Mouse (Mus musculus) lung, postnatal 25 days (tissue): ENCODE data around the gene Tiam1.

Experiments
- DNase-seq: peaks from one replicate; pipeline ENCODE4 v3.0.0; 2022; ENCODE audit warnings: low spot score

Tiam1 gene

DNA sequence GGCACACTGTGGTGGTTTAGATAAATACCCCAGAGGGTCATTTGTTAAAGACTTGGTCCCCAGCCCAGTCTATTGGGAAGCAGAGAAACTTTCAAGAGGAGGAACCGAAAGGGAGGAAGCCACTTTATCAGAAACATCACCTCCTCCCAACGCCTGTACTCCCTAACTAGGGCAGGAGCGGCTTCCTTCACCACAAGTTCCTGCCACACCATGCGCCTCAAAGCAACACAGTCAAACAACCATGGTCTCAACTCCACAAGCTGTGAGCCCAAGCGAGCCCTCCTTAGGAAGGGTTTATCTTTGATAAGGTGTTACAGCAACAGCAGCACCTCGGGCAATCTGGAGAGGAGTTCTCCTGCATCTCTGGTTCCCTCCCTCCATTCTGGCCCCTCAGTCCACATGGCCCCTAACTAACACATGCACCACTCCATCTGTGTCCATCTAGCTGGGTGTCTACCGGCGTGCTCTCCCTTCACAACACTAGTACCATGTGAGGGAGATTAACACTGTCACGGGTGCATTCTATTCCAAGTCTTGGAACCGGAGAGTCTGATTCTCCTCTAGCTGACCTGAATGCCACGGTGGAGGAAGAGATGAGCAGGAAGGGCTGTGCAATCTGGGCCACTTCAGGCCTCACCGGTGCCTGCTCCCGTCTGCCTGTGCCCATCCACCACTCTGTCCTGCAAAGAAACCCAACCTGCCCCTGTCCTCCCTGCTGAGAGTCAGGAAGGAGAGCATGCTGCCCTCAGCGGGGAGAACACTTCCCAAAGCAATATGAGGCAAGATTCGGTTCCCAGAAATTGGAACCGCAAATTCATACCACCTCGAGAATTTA, 149.4 kb downstream of the Tiam1 start:
- DNase-seq = no peak

GRCm38 (mm10) chr16:89993506-89993905, 150.1 kb downstream of the Tiam1 start:
- DNase-seq = no peak

- peak; percentile 29 for DNase-seq
Observed at GRCm38 (mm10) chr16:89991701-89992152, 151.8 kb downstream of the Tiam1 start.

DNA sequence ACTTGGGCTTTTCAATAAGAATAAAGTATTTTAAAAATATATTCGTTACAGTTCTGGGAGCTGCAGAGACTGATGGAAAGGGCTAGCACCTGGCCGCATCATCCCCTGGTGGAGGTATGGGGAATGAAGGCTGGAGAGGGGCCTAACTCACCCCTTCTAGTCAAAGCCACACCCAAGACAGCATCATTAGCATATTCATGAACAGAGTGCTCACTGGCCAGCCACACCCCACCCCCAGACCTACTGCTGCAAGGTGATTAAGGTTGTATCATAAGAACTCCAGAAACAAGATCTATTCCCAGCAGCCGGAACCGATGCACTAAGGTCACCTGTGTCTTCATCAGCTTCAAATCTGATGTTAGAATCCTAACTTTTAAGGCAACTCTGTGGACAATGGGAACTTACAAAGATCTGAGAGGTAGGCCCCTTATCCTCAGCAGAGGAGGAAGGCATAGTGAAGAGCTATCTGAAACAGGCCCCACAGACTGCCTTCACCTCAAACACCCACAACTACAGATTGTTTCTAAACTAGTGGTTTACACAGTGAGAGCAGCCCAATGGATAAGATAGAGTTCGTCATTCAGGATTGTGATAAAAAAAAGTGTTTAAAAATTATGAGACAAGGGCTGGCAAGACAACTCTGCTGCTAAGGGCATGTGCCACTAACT, 153.1 kb downstream of the Tiam1 start:
- no peak for DNase-seq

GRCm38 (mm10) chr16:89989816-89990215, 153.8 kb downstream of the Tiam1 start:
- no peak for DNase-seq

GRCm38 (mm10) chr16:89986672-89987362, 156.8 kb downstream of the Tiam1 start:
- no peak for DNase-seq

GRCm38 (mm10) chr16:89985702-89986481, 157.7 kb downstream of the Tiam1 start:
- DNase-seq = peak; percentile 16

GRCm38 (mm10) chr16:89980075-89980744, 163.4 kb downstream of the Tiam1 start:
- DNase-seq = no peak

DNA sequence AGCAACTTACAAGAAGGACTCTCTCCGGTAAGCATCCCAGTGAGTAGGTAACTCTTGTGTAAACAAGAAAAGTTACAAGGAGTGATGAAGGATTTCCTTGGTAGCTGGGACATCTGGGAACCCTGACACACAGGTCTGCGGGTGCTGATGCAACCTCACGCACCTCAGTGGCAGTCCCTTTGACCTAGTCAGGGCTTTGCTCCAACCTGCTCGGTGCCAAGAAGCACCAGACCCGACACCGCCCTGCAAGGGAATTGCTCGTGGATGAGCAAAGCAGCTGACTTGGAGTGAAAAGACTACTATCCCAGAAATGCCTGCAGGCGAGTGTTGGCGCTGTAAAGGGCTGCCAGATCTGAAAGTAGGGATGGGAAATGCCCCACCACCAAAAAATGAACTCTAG, 168.1 kb downstream of the Tiam1 start:
- DNase-seq = no peak

GRCm38 (mm10) chr16:89973814-89974712, 169.5 kb downstream of the Tiam1 start:
- no peak for DNase-seq

DNA sequence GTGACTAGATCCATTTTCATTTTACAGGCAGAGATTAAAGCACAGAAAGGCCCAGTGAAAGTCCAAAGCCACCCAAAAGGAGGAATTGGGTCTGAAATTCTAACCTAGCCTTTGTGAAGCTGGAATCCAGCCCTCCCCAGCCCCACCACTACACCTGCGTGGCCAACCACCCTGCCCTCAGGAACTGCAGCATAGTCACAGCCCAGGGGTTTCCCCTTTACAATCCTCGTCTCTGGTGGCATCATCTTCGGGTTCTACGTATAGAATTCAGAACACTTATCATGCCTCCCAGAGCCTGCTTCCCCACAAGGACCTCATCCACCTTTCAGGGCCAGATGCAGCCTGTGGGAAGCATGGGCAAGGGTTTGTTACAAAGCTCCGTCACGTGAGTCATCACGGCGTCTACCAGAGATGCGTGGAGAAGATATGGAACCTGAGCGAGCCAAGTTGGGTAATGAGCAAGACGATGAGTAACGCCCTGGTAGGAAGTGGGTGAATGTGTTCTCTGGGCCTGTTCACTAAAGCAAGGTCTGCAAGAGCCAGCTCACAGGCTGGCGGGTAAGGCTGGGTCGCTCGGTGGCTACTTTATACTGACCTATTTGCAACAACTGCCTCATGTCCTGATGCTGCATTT, 170.6 kb downstream of the Tiam1 start:
- DNase-seq = no peak

DNA sequence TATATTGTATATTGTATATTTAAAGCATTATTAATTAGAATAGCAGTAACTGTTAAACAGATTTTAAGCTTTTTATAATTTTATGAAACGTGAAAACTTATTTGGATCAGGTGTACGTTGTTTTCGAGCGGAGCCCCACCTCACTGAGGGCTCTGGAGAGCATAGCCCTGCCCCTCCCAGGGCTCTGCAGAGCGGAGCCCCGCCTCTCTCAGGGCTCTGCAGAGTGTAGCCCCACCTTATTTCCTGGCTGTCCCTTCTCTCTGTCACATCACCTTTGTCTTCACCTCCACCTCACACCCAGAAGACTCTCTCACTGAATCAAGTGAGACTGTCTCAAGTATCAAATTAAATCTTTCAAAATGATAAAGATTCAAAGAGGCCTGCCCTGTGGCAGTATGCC, 171.6 kb downstream of the Tiam1 start:
- no peak for DNase-seq

- no peak for DNase-seq
Observed at GRCm38 (mm10) chr16:89968058-89968457, 175.5 kb downstream of the Tiam1 start.

DNA sequence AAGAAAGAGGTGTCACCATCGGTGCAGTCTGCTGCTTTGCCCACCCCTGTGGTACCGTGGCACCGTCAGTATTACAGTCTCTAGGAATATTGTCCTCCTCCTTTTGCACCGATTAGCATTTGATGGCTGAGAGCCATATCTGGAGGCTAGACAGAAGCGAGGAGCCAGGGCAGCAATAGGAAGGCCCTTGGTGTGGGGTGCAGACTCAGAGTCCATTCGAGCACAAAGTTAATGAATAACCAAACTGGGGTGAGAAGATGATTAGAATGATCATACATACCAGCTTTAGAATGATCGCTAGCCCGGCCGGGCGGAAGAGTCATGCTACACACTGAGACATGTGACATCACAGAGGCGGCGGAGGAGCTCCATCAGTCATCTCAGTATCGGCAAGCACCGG, 180.7 kb downstream of the Tiam1 start:
- no peak for DNase-seq

DNA sequence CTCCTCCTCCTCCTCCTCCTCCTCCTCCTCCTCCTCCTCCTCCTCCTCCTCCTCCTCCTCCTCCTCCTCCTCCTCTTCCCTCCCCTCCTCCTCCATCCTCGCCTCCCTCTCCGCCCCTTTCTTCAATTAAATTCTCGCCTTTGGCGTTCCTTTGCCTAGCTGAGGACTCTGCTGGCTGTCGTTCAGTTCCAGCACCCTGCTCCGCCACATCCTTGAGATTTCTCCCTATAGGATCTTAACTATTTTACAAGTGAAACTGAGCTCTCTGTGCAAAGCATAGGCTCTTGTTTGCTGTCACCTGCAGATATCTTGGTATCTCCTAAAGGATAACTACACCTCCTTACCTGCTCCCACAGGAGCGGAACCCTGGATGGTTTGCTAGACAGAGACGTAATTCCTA, 182.7 kb downstream of the Tiam1 start:
- no peak for DNase-seq

DNA sequence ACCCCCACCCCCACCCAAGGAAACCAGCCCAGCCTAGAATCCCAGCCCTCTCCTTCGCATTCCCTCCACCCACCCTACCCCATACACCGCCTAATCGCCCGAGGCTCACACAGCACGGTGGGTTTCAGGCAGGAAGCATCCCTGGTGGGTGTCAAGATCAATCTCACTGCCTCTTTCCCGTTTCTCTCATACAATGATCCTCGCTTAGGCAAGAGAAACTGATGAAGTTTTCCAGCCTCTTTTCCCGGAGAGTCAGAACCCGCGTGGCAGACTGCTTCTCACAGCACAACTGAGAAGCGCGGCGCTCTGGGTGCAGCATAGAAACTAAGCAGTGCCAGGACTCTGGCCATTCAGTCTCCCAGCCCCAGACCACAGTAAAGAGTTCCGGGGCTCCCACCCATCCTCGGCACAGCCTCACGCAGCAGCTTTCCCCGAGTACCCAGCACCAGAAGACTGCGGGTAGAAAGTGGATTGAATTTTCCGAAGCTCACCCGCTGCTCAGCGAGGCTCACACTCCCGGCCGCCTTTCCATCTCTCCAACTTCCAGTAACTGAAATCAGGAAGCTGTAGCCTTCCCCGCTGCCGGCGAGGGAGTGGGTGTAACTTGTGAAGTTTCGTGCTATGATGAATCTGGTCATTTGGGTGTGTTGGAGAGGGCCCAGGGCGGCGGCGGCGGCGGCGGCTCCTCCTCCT, 183.2 kb downstream of the Tiam1 start:
- no peak for DNase-seq

- no peak for DNase-seq
Observed at GRCm38 (mm10) chr16:89958982-89959381, 184.6 kb downstream of the Tiam1 start.

GRCm38 (mm10) chr16:89958030-89958429, 185.5 kb downstream of the Tiam1 start:
- DNase-seq = no peak

DNA sequence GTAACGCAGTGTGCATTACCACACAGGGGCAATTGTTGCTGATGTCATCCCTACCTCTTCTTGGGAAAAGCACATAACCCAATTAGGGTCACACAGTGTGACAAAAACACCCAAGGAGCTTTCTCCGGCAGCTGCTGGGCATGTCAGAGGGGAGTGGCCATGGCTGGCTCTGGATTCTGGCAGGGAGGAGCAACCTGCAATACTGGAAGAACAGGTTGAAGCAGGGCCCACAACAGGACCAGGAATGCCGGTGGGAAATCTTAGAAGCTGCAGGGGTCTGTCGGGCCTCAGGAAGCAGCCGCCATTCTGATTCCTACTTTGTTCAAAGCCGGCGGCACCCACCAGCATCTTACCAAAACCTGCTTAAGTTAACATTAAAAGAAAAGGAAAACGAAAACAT, 189.0 kb downstream of the Tiam1 start:
- peak; percentile 43 for DNase-seq
